Mouse (Mus musculus) embryonic facial prominence, embryonic 12.5 days (tissue): Measurements from ENCODE around the gene Daam1. TPM values are rescaled to one million over a fixed set of nuclear protein-coding genes. Genes with fewer than 3 reads are reported as not detected.

Experiments used
- ATAC-seq: fragments of 200-750 bp; cut with Nextera tagmentation; 2 replicates; pipeline ENCODE4 v1.8.0; 2017; ENCODE audit not compliant: insufficient number of reproducible peaks, insufficient read depth, low FRiP score, low TSS enrichment
- H3K27ac ChIP-seq: fragments of 300-500 bp; sonication (generic); 2 replicates; pipeline ENCODE4 v1.5.1; 2016; ENCODE audit warnings: mild to moderate bottlenecking
- H3K27me3 ChIP-seq: fragments of 300-500 bp; sonication (generic); 2 replicates; pipeline ENCODE4 v1.6.1; 2016; ENCODE audit warnings: mild to moderate bottlenecking, moderate library complexity
- H3K36me3 ChIP-seq: fragments of 300-500 bp; sonication (generic); 2 replicates; pipeline ENCODE4 v1.6.1; 2016; ENCODE audit warnings: mild to moderate bottlenecking
- H3K4me1 ChIP-seq: fragments of 300-500 bp; sonication (generic); 2 replicates; pipeline ENCODE4 v1.6.1; 2016
- H3K4me2 ChIP-seq: fragments of 300-500 bp; sonication (generic); replicated peaks from 2 replicates; pipeline ENCODE4 v1.6.1; 2016; ENCODE audit warnings: mild to moderate bottlenecking, moderate library complexity
- H3K4me3 ChIP-seq: fragments of 300-500 bp; sonication (generic); 2 replicates; pipeline ENCODE4 v1.5.1; 2016; ENCODE audit warnings: mild to moderate bottlenecking
- H3K9ac ChIP-seq: fragments of 300-500 bp; sonication (generic); 2 replicates; pipeline ENCODE4 v1.6.1; 2016; ENCODE audit warnings: mild to moderate bottlenecking, moderate library complexity
- H3K9me3 ChIP-seq: fragments of 300-500 bp; sonication (generic); 2 replicates; pipeline ENCODE4 v1.6.1; 2016; ENCODE audit warnings: mild to moderate bottlenecking, moderate library complexity
- WGBS: fragments of 180-500 bp; shearing (Covaris S2); methylation state at CpG from one replicate; pipeline ENCODE4 v1.1.7; 2016; 5-methylcytosine and 5-hydroxymethylcytosine counted together
- polyA plus RNA-seq: library from polyadenylated mRNA; unstranded; fragments of >200 nt; fragmentation: Nextera tagmentation; extraction: Ambion mirVana; gene quantifications from 2 replicates; pipeline ENCODE4 v1.2.1, GENCODE M21; 2016

The Daam1 gene
- polyA plus RNA-seq, 1 experiment from 2014 or later = 8.4 TPM

DNA sequence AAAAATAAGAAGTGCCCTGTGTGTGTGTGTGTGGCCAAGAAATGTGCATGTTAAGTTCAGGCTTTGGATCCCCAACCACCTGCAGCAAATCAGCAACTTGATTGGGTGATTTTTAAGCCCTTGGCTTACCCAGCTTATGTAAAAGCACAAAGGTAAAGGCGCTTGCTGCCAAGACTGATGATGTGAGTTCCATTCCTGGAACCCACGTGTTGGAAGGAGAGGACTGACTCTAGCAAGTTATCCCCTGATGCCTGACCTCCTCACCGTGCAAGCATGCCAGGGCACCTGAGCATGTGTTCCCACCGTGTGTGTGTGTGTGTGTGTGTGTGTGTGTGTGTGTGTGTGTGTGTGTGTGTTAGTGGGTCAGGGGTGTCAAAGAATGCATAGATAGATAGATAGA, 166.5 kb downstream of the Daam1 start:
- Histone ChIP-seq H3K4me1 (no peaks in the 10 kb centered on the region), H3K9ac (no peak overlapping the region), H3K27me3 (no peaks in the 10 kb centered on the region), H3K36me3 (peaks cover 6% of the 10 kb centered on the region), H3K4me3 (no peak overlapping the region), H3K4me2 (no peak overlapping the region), H3K27ac (no peak overlapping the region), H3K9me3 (no peaks in the 10 kb centered on the region)
- 78% methylated on average over 4 of the region's 4 CpGs for WGBS
- ATAC-seq = no peak

DNA sequence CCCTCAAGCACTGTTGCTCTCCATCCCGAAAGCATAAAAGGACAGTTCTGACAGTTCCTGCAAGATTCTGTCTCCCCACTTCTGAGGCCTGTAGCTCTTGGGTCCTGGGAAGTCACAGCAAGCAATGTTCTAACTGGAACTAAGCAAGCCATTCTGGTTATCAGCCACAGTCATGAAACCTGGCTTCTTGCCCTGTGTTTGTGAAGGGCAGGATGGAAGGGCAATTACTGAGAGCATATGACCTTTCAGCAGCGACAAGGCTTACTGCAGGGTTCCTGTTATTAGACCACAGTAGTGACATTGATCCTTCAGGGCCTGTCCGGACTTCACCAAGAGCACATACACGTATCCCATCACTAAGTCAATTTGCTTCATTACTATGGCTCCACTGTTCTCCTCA, 167.8 kb downstream of the Daam1 start:
- Histone ChIP-seq H3K36me3 (no peaks in the 10 kb centered on the region), H3K27me3 (no peaks in the 10 kb centered on the region), H3K4me3 (no peak overlapping the region), H3K9me3 (no peaks in the 10 kb centered on the region), H3K4me2 (no peak overlapping the region), H3K27ac (no peak overlapping the region), H3K4me1 (no peaks in the 10 kb centered on the region), H3K9ac (no peak overlapping the region)
- ATAC-seq = no peak
- 65% methylated on average over 4 of the region's 4 CpGs for WGBS

DNA sequence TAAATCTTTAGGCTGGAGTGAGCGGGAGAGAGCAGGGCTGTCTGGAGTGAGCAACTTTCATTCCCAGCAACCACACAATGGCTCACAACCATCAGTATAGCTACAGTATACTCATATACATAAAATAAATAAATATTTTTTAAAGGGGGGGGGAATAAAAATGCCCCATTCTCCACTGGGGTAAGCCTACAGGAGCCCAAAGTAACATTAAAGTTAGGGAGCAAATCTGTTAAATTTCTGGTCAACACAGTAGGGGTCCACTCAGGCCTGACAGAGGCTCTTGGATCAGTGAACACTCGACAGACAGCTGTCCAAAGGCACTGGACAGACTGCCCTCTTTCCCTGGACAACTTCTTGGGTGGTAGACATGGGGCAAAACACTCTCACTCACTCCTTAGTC, 168.8 kb downstream of the Daam1 start:
- H3K4me3 ChIP-seq = no peak overlapping the region
- WGBS = 81% methylated on average over 2 of the region's 2 CpGs
- H3K27me3 ChIP-seq = no peaks in the 10 kb centered on the region
- no peaks in the 10 kb centered on the region for H3K9me3 ChIP-seq
- no peak overlapping the region for H3K27ac ChIP-seq
- H3K4me2 ChIP-seq = no peak overlapping the region
- H3K36me3 ChIP-seq = no peaks in the 10 kb centered on the region
- ATAC-seq = no peak
- H3K9ac ChIP-seq = no peak overlapping the region
- no peaks in the 10 kb centered on the region for H3K4me1 ChIP-seq

- Histone ChIP-seq H3K4me3 (no peak overlapping the region), H3K4me1 (no peaks in the 10 kb centered on the region), H3K27me3 (no peaks in the 10 kb centered on the region), H3K27ac (no peak overlapping the region), H3K9me3 (no peaks in the 10 kb centered on the region), H3K9ac (no peak overlapping the region), H3K4me2 (no peak overlapping the region), H3K36me3 (no peaks in the 10 kb centered on the region)
- WGBS = 90% methylated on average over 1 of the region's 1 CpGs
- no peak for ATAC-seq
Observed at GRCm38 (mm10) chr12:72001811-72002210, 170.9 kb downstream of the Daam1 start.

DNA sequence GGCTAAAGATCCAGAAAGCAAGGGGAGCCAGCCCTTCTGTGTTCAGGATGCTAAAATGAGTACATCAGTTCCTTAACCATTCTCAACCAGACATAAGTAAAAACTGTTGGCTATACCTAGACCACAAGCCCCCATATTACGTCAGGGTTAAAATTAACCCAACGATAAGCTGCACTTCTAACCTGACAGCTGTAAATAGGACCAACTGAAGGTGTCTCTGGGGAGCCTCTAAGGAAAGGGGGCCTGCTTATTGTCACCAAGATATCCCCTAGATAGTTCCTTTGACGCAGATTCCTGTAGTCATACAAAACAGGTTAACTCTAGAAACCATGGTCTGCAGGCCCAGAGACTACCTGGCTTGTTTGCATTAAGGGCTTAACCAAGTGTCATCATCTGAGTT, 174.4 kb downstream of the Daam1 start:
- no peaks in the 10 kb centered on the region for H3K36me3 ChIP-seq
- H3K9ac ChIP-seq = no peak overlapping the region
- no peak overlapping the region for H3K4me2 ChIP-seq
- no peaks in the 10 kb centered on the region for H3K4me1 ChIP-seq
- H3K4me3 ChIP-seq = no peak overlapping the region
- H3K27me3 ChIP-seq = no peaks in the 10 kb centered on the region
- ATAC-seq = no peak
- H3K27ac ChIP-seq = no peak overlapping the region
- H3K9me3 ChIP-seq = no peaks in the 10 kb centered on the region
- 85% methylated on average over 3 of the region's 3 CpGs for WGBS

DNA sequence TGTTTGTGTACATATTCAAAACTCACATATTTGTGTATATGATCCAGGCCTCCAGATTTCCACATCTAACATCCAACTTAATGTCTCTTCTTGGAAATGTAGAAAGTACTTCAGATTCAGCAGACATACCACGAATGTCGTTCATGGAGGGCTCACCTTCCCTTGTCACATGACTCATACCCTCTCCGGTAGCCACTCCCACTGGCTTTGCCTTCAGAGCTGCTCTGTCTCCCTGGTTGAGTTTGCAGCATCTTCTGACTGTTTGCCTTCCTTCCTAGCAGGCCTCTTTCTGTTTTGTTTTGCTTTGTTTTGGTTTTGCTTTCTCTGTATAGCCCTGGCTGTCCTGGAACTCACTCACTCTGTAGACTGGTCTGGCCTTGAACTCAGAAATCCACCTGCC, 176.8 kb downstream of the Daam1 start:
- ATAC-seq = no peak
- H3K4me3 ChIP-seq = no peak overlapping the region
- no peaks in the 10 kb centered on the region for H3K4me1 ChIP-seq
- no peak overlapping the region for H3K27ac ChIP-seq
- no peak overlapping the region for H3K4me2 ChIP-seq
- H3K9ac ChIP-seq = no peak overlapping the region
- 80% methylated on average over 3 of the region's 3 CpGs for WGBS
- H3K36me3 ChIP-seq = no peaks in the 10 kb centered on the region
- no peaks in the 10 kb centered on the region for H3K9me3 ChIP-seq
- no peaks in the 10 kb centered on the region for H3K27me3 ChIP-seq

DNA sequence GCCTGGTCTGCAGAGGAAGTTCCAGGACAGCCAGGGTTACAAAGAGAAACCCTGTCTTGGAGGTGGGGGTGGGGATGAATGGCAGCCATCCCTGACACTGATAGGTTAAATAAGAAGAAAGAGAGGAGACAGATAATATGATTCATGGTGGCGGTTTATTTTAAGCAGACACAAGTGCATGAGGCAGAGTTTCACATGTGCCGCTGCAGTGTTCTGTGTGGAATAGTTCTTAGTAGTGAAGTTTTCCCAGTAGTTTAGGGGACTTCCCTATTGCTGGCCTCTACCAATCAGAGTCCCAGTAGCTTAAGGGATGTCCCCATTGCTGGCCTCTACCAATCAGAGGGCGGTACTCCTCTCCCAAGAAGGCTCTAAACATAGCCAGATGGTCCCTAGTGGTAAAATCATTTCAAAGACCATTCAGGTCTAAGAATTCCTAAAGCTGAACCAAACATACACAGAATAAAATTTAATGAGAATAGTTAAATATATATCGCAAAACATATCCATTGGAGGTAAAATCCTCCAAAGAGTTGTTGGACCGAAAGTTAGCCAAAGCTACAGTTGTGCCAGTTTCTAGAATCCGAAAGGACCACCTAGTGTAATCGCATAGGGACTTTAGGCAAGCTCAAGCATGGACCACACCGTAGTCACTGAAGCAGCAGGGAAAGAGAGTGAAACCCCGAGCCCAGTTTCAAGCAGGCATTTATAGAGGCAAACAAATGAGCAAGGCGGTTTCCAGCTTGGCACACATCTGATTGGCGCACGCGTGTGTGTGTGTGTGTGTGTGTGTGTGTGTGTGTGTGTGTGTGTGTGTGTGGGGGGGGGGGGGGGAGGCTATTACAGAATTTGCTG, 178.4 kb downstream of the Daam1 start:
- Histone ChIP-seq H3K27me3 (no peaks in the 10 kb centered on the region), H3K4me3 (no peak overlapping the region), H3K9ac (no peak overlapping the region), H3K27ac (no peak overlapping the region), H3K4me1 (no peaks in the 10 kb centered on the region), H3K4me2 (no peak overlapping the region), H3K9me3 (no peaks in the 10 kb centered on the region), H3K36me3 (no peaks in the 10 kb centered on the region)
- no peak for ATAC-seq
- WGBS = 94% methylated on average over 13 of the region's 13 CpGs

- Histone ChIP-seq H3K27ac (no peak overlapping the region), H3K4me1 (no peaks in the 10 kb centered on the region)
- WGBS = 94% methylated on average over 3 of the region's 3 CpGs
Observed at GRCm38 (mm10) chr12:72011404-72011803, 180.5 kb downstream of the Daam1 start.

DNA sequence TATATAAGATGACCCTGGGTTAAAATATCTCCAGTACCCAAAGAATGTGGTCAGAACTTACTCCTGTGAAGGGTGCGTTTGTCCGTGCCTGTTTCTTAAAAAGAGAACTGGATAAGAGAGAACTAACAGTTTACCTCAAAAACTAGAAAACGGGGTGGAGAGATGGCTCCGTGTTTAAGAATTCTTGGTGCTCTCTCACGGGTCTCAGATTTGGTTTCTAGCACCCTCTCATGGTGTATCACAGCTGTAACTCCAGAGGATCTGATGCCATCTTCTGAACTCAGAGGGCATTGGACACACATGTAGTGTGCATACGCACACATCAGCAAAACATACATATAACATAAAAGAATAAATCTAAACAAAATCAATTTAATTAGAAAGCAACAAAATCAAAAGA, 181.2 kb downstream of the Daam1 start:
- Histone ChIP-seq H3K9ac (no peak overlapping the region), H3K4me3 (no peak overlapping the region), H3K36me3 (no peaks in the 10 kb centered on the region), H3K27ac (no peak overlapping the region), H3K4me2 (no peak overlapping the region), H3K4me1 (no peaks in the 10 kb centered on the region), H3K27me3 (no peaks in the 10 kb centered on the region), H3K9me3 (no peaks in the 10 kb centered on the region)
- no peak for ATAC-seq
- WGBS = 91% methylated on average over 6 of the region's 6 CpGs

More at GRCm38 (mm10) chr12:72011404-72011803, 180.5 kb downstream of the Daam1 start:
- H3K27me3 ChIP-seq = no peaks in the 10 kb centered on the region
- H3K9me3 ChIP-seq = no peaks in the 10 kb centered on the region
- no peak overlapping the region for H3K9ac ChIP-seq
- no peak for ATAC-seq
- no peak overlapping the region for H3K4me2 ChIP-seq
- H3K36me3 ChIP-seq = no peaks in the 10 kb centered on the region
- no peak overlapping the region for H3K4me3 ChIP-seq

GRCm38 (mm10) chr12:72013711-72014354, 183.0 kb downstream of the Daam1 start:
- 81% methylated on average over 13 of the region's 13 CpGs for whole genome bisulfite sequencing
- H3K27ac ChIP-seq = no peak overlapping the region
- H3K9me3 ChIP-seq = no peaks in the 10 kb centered on the region
- no peak overlapping the region for H3K4me3 ChIP-seq
- H3K4me2 ChIP-seq = no peak overlapping the region
- H3K27me3 ChIP-seq = no peaks in the 10 kb centered on the region
- ATAC-seq = no peak
- H3K9ac ChIP-seq = no peak overlapping the region
- H3K36me3 ChIP-seq = no peaks in the 10 kb centered on the region
- no peaks in the 10 kb centered on the region for H3K4me1 ChIP-seq

- H3K9me3 ChIP-seq = no peaks in the 10 kb centered on the region
- 59% methylated on average over 10 of the region's 10 CpGs for WGBS
- no peaks in the 10 kb centered on the region for H3K36me3 ChIP-seq
- no peak overlapping the region for H3K4me3 ChIP-seq
- no peak overlapping the region for H3K4me2 ChIP-seq
- no peak overlapping the region for H3K9ac ChIP-seq
- no peaks in the 10 kb centered on the region for H3K4me1 ChIP-seq
- H3K27ac ChIP-seq = no peak overlapping the region
- no peak for ATAC-seq
- no peaks in the 10 kb centered on the region for H3K27me3 ChIP-seq
Observed at GRCm38 (mm10) chr12:72014355-72014776, 183.5 kb downstream of the Daam1 start.

DNA sequence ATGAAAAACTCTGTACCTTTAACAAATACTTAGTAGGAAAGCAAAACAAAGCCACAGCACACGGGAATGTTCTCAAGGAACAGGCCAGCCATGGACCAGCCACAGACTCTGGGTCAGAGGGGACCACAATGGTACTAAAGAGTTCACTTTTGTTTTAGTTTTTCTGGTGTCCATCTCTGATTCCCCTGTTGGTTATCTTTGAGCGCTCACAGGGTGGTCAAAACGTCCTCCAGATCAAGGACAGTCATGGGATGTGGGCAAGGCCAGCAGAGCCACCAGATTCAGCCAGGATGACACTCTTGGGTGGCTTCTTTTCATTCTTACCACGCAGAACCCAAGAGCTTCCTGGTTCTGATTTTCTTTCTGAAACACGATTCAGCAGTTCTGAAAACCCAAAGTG, 184.4 kb downstream of the Daam1 start:
- WGBS = 74% methylated on average over 5 of the region's 5 CpGs
- Histone ChIP-seq H3K9ac (no peak overlapping the region), H3K9me3 (no peaks in the 10 kb centered on the region), H3K27ac (no peak overlapping the region), H3K4me2 (no peak overlapping the region), H3K27me3 (no peaks in the 10 kb centered on the region), H3K4me3 (no peak overlapping the region), H3K36me3 (no peaks in the 10 kb centered on the region), H3K4me1 (no peaks in the 10 kb centered on the region)
- no peak for ATAC-seq
